Mouse (Mus musculus): ENCODE results near the gene Rcn3.
A peak's percentile ranks its signal among the peaks of the same experiment; 100 is the strongest.
"Not testable (repeated sequence)": the region's sequence is repeated elsewhere in the genome, so short reads cannot be mapped to it uniquely, and the experiment has no call there.

Rcn3 gene

DNA sequence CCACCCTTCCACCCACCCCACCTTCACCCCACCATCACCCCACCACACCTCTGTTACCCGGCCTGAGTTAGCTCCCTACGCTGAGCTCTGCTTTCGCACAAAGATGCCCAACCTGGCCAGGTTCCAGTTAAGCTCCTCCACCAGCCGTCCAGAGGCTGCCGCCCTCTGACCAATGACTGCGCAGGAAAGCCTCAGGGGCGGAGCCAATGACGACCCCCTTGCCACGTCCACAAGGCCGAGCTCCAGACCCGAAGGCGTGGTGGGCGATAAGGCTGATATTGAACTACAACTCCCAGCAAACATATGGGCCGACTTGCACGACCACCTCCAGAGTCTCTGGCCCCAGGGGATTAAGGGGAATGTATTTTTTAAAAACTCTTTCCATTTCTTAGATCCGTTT lies at the start of gene Rcn3:
Rcn3 (minus strand) TSS at position 174 of the 400 bp plus-strand sequence.
- no peak for DNase-seq (ENCODE audit: low read depth, low spot score)

GRCm38 (mm10) chr7:45141319-45141718 lies 49.3 kb upstream of the Rcn3 start:
- no peak for DNase-seq (ENCODE audit: low read depth, low spot score)

DNA sequence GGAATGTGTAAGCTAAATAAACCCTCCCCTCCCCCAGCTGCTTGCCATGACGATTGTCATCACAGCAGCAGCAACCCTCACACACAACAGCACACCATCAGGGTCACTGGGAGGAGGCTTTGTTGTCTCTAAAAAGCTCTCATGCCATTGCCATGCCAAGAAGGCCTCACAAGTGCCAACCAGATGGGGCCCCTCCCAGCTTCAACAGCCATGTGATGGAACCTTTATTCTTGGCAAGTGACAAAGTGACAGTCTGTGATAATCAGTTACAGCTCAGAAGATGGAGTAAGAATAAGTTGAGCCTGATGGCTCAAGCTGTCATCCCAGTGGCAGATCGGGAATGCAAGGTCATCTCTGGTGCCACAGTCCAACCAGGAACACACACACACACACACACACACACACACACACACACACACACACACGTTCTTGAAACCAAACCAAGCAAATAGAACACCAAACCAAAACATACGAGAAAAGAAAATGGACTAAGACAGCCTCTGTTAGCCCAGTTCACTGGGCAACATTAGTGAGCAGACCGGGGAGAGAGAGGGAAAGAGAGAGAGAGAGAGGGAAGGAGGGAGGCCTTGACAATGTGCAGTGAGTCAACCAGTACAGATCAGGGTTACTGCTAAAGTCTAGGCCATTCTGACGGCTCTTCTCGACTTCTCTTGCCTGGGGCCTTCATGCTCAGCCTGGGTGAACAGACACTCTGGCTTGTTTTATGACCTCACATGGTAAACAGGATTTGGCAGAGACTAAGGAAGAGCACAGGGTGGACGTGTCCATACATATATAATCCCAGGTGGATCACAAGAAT lies 48.1 kb upstream of the Rcn3 start:
- DNase-seq (ENCODE audit: low read depth, low spot score): no peak

GRCm38 (mm10) chr7:45138403-45138802 lies 46.4 kb upstream of the Rcn3 start:
- DNase-seq (ENCODE audit: low read depth, low spot score): no peak

DNA sequence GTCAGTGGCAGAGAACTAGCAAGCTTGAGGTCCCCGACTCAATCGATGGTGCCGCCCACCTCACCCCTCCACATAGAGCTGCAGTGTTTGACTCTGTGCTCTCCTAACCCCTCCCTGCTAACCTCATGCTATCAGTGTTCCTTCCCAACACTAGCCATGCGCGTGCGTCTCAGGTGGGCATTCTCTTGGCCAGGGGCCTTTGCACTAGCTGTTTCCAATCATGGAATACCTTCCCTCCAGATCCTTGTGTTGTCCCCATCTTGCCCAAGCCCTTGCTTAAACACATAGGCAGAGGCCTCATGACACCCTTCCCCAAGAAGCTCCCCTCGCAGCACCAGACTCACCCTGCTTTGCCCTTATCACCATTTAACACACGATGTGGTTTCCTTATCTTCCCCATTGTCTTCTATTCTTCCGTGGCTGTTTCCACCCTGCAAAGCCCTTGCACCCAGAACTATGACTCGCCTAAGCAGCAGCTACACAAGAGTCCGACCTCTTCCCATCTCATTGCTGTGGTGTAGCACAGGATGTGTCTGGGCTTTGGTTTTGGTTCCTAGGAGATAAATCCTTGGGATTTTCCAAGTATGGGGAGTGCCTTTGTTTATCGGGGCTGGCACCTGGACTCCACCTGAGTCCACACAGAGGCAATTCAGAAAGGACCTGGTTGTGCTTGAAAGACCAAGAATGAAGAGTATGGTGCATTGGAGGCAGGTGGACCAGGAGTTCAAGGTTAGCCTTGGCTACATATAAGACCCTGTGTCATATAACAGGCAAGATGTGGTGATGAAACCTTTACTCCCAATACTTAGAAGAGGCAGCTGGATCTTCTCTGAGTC lies 45.4 kb upstream of the Rcn3 start:
- DNase-seq (ENCODE audit: low read depth, low spot score): no peak

DNA sequence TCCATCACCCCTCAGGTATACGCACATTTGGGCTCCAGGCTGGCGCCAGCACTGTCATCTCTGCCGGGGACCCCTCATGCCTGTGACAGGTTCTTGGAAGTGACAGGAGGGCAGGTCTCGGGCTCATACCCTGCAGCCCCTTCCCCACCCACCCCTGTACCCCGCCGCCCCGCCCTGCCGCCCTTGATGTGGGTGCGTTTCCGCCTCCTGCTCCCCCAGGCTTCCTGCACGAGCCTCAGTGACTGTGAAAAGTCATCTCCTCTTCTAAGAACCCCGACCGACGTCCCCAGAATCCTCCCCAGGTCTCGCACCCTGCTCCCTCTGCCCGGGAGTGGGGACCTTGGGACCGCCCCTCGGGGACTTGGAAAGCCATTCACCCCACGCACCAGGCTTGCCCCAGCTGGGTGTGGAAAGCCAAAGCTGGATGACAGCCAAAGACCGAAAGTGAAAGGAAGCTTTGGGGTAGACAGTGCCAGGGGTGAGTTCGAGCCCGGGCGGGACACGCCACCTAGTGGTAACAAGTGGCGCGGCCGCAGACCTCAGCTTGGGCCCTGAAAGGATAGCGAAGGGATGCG lies 44.1 kb upstream of the Rcn3 start, which contains the start of the genes Gm45713 and Flt3l:
Gm45713 (minus strand) TSS at position 239 of the 575 bp plus-strand sequence.
Flt3l (minus strand) TSS at position 440 of the 575 bp plus-strand sequence.
- peak; percentile 61 for DNase-seq (ENCODE audit: low read depth, low spot score)

DNA sequence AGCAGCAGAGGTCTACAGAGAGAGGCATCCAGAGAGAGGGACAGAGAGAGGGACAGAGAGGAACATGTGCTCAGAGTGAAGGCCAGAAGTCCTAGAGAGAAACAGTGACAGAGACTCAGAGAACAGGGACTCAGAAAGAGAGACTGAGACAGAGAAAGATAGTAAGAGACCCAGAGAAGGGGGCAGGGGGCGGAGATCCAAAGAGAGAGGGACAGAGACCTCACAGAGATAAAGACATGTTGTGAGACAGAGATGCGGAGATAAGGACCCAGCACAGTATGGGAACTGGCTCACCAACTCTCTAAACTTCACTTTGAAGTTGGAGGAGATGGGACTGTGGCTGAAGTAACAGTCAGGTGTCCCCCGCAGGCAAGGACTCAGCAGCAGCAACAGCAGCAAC lies 43.3 kb upstream of the Rcn3 start:
- DNase-seq (ENCODE audit: low read depth, low spot score): no peak

GRCm38 (mm10) chr7:45134544-45135026 lies 42.6 kb upstream of the Rcn3 start:
- DNase-seq (ENCODE audit: low read depth, low spot score): no peak

DNA sequence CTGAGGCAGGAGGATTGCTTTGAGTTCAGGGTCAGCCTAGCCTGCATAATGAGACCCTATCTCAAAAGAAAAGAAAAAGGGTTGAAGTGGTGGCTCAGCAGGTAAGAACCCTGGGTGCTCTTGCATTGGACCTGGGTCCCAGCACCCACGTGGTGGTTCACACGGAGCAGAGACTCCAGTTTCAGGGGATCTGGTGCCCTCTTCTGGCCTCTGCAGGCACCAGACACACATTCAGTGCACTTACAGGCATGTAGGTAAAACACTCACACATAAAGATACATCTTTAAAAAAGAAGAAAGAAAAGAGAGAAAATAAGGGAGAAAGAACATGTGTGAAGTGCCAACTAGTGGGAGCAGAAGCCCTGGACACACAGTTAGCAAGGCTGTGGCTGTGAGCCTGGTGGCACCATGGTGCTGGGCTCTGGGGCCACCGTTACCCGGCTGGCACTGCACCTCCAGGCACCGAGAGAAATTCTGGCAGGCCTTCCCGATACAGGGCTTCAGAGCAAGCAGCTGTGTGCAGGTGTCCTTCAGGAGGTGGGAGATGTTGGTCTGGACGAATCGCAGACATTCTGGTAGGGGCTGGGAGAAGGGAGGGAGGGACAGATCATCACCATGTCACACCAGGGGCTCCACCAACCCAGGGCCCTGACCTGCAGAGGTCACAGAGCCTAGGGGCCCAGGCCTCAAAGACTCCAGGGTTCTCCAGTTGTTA lies 41.6 kb upstream of the Rcn3 start:
- DNase-seq (ENCODE audit: low read depth, low spot score): no peak

DNA sequence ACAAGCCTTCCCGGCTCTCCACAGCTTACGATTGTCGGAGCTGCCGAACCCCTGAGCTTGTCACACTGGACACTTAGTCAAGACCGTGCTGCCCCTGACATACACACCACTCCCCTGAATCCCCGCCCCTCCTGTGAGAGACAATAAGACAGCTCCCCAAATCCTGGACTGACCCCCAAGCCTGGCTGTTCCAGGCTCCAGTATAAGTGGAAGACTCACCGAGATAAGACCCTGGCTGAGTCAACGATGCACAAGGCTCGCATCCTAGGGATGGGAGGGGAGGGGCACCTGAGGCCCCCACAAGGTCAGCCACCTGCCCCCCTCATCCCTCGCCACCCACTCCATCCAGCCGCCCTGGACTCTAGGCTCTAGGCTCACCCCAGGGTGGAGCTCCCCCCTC lies 39.8 kb upstream of the Rcn3 start:
- no peak for DNase-seq (ENCODE audit: low read depth, low spot score)

GRCm38 (mm10) chr7:45129776-45130512 lies 37.9 kb upstream of the Rcn3 start:
- no peak for DNase-seq (ENCODE audit: low read depth, low spot score)

- DNase-seq (ENCODE audit: low read depth, low spot score): no peak
These were observed 37.3 kb upstream of the Rcn3 start for GRCm38 (mm10) chr7:45129318-45129717.

DNA sequence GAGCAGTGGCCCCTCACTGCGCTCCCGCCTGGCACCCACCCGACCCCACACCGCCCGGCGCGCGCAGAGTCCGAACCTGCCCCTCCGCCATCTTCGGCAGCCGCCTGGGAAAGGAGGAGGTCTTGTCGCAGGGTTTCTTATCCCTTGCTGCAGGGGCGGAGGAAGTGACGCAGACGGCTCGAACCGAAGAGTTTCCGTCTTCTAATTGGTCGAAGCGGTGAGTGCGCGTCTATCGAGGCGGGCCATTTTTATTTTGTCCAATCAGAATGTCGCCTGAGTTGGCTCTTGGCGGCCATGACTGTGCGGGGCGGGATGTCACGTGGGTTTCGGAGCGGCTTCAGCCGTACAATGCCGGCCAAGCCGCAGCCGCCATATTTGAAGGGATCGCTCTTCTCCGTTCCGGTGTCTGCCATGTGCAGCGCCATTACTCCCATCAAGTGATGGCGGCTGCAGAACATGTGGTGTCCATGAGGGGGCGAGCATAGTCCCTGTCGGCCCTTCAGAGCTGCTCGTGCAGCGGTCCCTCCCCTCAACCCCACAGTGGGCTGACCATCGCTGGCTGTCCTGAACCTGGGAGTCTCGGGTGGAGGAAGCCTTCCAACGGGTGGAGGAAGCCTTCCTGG lies 36.7 kb upstream of the Rcn3 start, which contains the start of gene Rpl13a:
Rpl13a (minus strand) TSS at position 138 of the 623 bp plus-strand sequence.
- peak; percentile 99 for DNase-seq (ENCODE audit: low read depth, low spot score)

- no peak for DNase-seq (ENCODE audit: low read depth, low spot score)
These were observed 35.7 kb upstream of the Rcn3 start for GRCm38 (mm10) chr7:45127700-45128224.

DNA sequence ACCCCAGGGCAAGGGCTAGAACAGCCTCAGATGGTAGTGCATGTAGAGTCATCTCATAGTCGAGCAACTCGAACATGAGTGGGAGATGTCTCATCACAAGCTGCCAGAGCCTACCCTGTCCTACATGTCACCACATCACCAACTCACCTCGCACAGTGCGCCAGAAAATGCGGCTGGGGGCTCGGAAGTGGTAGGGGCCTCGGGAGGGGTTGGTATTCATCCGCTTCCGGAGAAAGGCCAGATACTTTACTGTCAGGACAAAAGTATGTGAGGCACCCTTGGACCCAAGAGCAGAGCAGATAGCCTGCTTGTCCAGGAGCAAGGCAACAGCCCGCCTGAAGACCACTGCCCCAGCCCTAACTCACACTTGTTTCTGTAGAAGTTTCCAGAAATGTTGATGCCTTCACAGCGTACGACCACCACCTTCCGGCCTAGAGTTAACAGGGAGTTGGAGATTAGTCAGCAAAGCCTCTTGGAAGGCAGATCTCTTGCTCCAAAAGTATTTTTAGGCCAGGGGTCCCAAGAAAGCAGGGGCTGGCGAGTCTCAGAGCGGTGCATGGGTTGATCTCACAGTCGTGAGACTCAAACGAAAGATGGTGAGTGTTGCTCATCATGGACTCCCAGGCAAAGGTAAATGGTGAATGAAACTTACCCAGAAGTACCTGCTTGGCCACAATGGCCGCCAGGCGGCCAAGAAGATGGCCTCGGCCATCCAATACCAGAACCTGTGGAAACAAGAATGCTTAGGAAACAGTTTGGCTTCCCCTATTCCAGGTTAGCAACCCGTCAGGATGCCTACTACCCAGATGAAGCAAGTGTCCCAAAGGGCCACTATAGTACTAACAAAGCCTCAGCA lies 35.1 kb upstream of the Rcn3 start:
- no peak for DNase-seq (ENCODE audit: low read depth, low spot score)

- no peak for DNase-seq (ENCODE audit: low read depth, low spot score)
These were observed 34.3 kb upstream of the Rcn3 start for GRCm38 (mm10) chr7:45126147-45126843.

DNA sequence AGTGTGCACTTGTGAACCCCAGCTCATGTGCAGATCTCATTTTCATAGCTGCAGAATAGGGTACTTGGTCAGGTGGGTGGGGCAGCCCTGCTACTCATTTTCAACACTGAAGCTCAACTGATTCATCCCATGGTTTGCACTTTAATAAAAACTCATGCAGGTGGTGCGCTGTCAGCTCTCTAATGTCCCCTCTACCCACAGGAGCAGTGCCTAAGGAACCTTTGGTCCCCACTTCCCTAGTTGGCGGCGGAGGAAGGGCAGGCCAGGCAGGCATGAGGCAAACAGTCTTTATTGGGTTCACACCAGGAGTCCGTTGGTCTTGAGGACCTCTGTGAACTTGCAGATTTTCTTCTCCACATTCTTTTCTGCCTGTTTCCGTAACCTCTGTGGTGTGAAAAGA lies 33.6 kb upstream of the Rcn3 start:
- DNase-seq (ENCODE audit: low read depth, low spot score): not testable (repeated sequence)

GRCm38 (mm10) chr7:45125144-45125600 lies 33.2 kb upstream of the Rcn3 start:
- no peak for DNase-seq (ENCODE audit: low read depth, low spot score)
